Mouse (Mus musculus) kidney, embryonic 16.5 days (tissue): ENCODE data around the gene Serpinb9. TPM values are rescaled to one million over a fixed set of nuclear protein-coding genes. Genes with fewer than 3 reads are reported as not detected.
"Not testable (repeated sequence)": the region's sequence is repeated elsewhere in the genome, so short reads cannot be mapped to it uniquely, and the experiment has no call there.

Source experiments
- ATAC-seq: fragments of 200-750 bp; cut with Nextera tagmentation; 2 replicates; pipeline ENCODE4 v1.8.0; 2017; ENCODE audit warnings: moderate TSS enrichment; ENCODE audit not compliant: low FRiP score, low TSS enrichment
- H3K27ac ChIP-seq: fragments of 300-500 bp; sonication (generic); 2 replicates; pipeline ENCODE4 v1.5.1; 2014; ENCODE audit warnings: low read length
- H3K27me3 ChIP-seq: fragments of 300-500 bp; sonication (generic); 2 replicates; pipeline ENCODE4 v1.6.1; 2014; ENCODE audit warnings: low read length, control low read depth, mixed read lengths; ENCODE audit not compliant: insufficient read depth
- H3K36me3 ChIP-seq: fragments of 300-500 bp; sonication (generic); 2 replicates; pipeline ENCODE4 v1.6.1; 2014; ENCODE audit warnings: low read length, control low read depth, mixed read lengths; ENCODE audit not compliant: insufficient read depth
- H3K4me1 ChIP-seq: fragments of 300-500 bp; sonication (generic); 2 replicates; pipeline ENCODE4 v1.6.1; 2014; ENCODE audit warnings: low read length, control low read depth, mixed read lengths; ENCODE audit not compliant: insufficient read depth
- H3K4me2 ChIP-seq: fragments of 300-500 bp; sonication (generic); replicated peaks from 2 replicates; pipeline ENCODE4 v1.6.1; 2014; ENCODE audit warnings: low read depth, low read length
- H3K4me3 ChIP-seq: fragments of 300-500 bp; sonication (generic); 2 replicates; pipeline ENCODE4 v1.5.1; 2014; ENCODE audit warnings: mild to moderate bottlenecking, low read length
- H3K9ac ChIP-seq: fragments of 300-500 bp; sonication (generic); replicated peaks from 2 replicates; pipeline ENCODE4 v1.6.1; 2014; ENCODE audit warnings: low read length
- H3K9me3 ChIP-seq: fragments of 300-500 bp; sonication (generic); 2 replicates; pipeline ENCODE4 v1.6.1; 2016; ENCODE audit warnings: low read length, control low read depth
- WGBS: fragments of 180-500 bp; shearing (Covaris S2); extraction: QIAGEN DNeasy Blood & Tissue Kit; methylation state at CpG from one replicate; pipeline ENCODE4 v1.1.7; 2014; 5-methylcytosine and 5-hydroxymethylcytosine counted together
- polyA plus RNA-seq: library from polyadenylated mRNA; unstranded; fragments of >200 nt; fragmentation: Nextera tagmentation; extraction: Ambion mirVana; gene quantifications from 2 replicates; pipeline ENCODE4 v1.2.1, GENCODE M21; 2015

Gene Serpinb9
- polyA plus RNA-seq, result 11.4 TPM in 2 replicates

- 89% methylated on average over 3 of the region's 3 CpGs for WGBS
- Histone ChIP-seq H3K4me2 (peak within 1 kb of the TSS; percentile 54), H3K9ac (peak within 1 kb of the TSS; percentile 70), H3K36me3 (no peaks in the 10 kb centered on the region), H3K9me3 (no peaks in the 10 kb centered on the region), H3K4me1 (0 out of 2 replicates have a peak, but pooled peaks cover 3% of the 10 kb centered on the region), H3K27me3 (no peaks in the 10 kb centered on the region), H3K4me3 (peak within 1 kb of the TSS; percentile 45), H3K27ac (peak within 1 kb of the TSS; percentile 87)
- ATAC-seq, result no peak
These were observed at the start of gene Serpinb9 for GRCm38 (mm10) chr13:33002950-33003349. Gene Serpinb9 (plus strand): TSS chr13:33003250.

DNA sequence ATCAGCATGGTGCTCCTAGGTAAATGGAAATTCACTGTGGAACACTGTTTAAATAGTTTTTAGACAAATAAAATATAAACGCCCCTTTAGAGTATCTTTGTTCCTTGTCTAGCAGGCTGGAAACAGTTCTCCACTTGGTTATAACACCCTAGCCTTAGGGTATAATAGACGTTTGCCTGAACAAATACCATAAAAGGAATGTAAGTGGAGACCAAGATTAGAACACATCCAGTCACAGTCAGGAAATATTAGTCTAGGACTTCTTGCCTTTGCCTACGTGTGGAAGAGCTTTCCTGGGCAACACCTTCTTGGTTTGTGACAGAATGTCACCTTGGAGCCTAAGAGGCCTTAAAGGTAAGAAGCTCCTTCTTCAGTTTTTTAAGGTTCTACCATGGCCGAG lies 46.5 kb upstream of the Serpinb9 start:
- Histone ChIP-seq H3K36me3 (no peaks in the 10 kb centered on the region), H3K9ac (no peak overlapping the region), H3K4me3 (no peak overlapping the region), H3K9me3 (no peaks in the 10 kb centered on the region), H3K27me3 (no peaks in the 10 kb centered on the region), H3K27ac (no peak overlapping the region), H3K4me2 (no peak overlapping the region), H3K4me1 (no peaks in the 10 kb centered on the region)
- 55% methylated on average over 4 of the region's 4 CpGs for WGBS
- ATAC-seq, result no peak

DNA sequence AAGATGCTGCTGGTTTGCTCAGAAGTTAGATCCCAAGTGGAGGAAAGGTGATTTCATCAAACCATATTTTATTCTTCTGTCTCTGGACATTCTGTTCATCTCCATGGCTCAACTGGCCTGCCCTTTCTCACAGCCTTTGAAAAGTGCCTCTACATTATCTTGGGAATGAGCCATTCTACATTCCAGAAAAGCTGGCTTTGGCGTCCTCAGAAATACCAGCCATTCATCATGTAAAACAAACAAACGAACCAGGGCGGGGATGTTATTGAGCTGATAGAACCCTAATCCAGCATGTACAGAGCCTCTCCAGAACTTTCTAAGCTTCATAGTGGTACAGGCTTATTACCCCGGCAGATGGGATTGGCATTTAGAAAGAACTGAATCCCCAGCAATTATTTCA lies 45.1 kb upstream of the Serpinb9 start:
- no peak overlapping the region for H3K27ac ChIP-seq
- no peak for ATAC-seq

GRCm38 (mm10) chr13:32958521-32958920 lies 44.5 kb upstream of the Serpinb9 start:
- H3K4me1 ChIP-seq, H3K9ac ChIP-seq, H3K9me3 ChIP-seq, ATAC-seq, H3K4me2 ChIP-seq, H3K4me3 ChIP-seq, H3K27ac ChIP-seq, H3K27me3 ChIP-seq, H3K36me3 ChIP-seq: not testable (repeated sequence)
- WGBS, result 68% methylated on average over 7 of the region's 7 CpGs

More for the DNA sequence above, 45.1 kb upstream of the Serpinb9 start:
- no peaks in the 10 kb centered on the region for H3K4me1 ChIP-seq
- no peaks in the 10 kb centered on the region for H3K36me3 ChIP-seq
- 70% methylated on average over 4 of the region's 4 CpGs for WGBS
- H3K27me3 ChIP-seq, result no peaks in the 10 kb centered on the region
- H3K4me3 ChIP-seq, result no peak overlapping the region
- H3K9me3 ChIP-seq, result no peaks in the 10 kb centered on the region
- no peak overlapping the region for H3K4me2 ChIP-seq
- H3K9ac ChIP-seq, result no peak overlapping the region

GRCm38 (mm10) chr13:32963990-32964753 lies 38.9 kb upstream of the Serpinb9 start:
- 74% methylated on average over 9 of the region's 9 CpGs for WGBS
- H3K4me2 ChIP-seq, result no peak overlapping the region
- H3K36me3 ChIP-seq, result no peaks in the 10 kb centered on the region
- peak; percentile 63; the same call in 1 of the 2 replicates for ATAC-seq
- no peak overlapping the region for H3K4me3 ChIP-seq
- no peak overlapping the region for H3K9ac ChIP-seq
- peaks cover 5% of the 10 kb centered on the region for H3K4me1 ChIP-seq
- H3K27me3 ChIP-seq, result no peaks in the 10 kb centered on the region
- H3K27ac ChIP-seq, result peak overlapping the region; percentile 56; the same call in 1 of the 2 replicates
- H3K9me3 ChIP-seq, result no peaks in the 10 kb centered on the region

GRCm38 (mm10) chr13:32964989-32965811 lies 37.9 kb upstream of the Serpinb9 start, which contains the start of gene Serpinb6b:
Gene Serpinb6b (plus strand): TSS chr13:32965209.
- Histone ChIP-seq H3K36me3 (no peaks in the 10 kb centered on the region), H3K9ac (peak within 1 kb of the TSS; percentile 55), H3K4me2 (peak within 1 kb of the TSS; percentile 54), H3K27me3 (no peaks in the 10 kb centered on the region), H3K27ac (peak within 1 kb of the TSS; percentile 56; the same call in 1 of the 2 replicates), H3K4me3 (peak within 1 kb of the TSS; percentile 37), H3K4me1 (peaks cover 5% of the 10 kb centered on the region), H3K9me3 (no peaks in the 10 kb centered on the region)
- ATAC-seq, result peak; percentile 61; the same call in 1 of the 2 replicates
- 31% methylated on average over 16 of the region's 16 CpGs for WGBS

DNA sequence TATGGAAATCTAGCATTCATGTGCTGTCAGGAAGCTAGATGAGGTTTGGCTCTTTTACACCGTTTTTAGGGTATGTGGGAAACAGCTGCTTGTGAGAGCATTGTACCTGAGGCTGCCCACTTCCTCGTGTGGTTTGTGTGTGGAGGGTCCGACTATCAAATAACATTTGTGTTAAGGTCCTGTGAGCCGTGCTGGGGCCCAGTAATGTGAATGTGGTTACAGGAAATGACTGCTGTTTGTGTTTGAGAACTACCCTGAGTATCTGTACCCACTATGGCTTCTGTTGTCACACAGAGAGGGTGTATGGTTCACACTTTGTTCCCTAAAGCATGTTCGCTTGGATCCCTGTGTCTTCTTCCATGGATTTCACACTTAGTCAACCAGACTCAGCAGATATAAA lies 36.9 kb upstream of the Serpinb9 start:
- H3K4me2 ChIP-seq, result peak overlapping the region; percentile 54; the same call in 1 of the 2 replicates
- H3K27me3 ChIP-seq, result no peaks in the 10 kb centered on the region
- H3K4me1 ChIP-seq, result peaks cover 5% of the 10 kb centered on the region
- ATAC-seq, result no peak
- no peaks in the 10 kb centered on the region for H3K36me3 ChIP-seq
- H3K9me3 ChIP-seq, result no peaks in the 10 kb centered on the region
- no peak overlapping the region for H3K27ac ChIP-seq
- no peak overlapping the region for H3K9ac ChIP-seq
- WGBS, result 56% methylated on average over 5 of the region's 5 CpGs
- H3K4me3 ChIP-seq, result no peak overlapping the region

DNA sequence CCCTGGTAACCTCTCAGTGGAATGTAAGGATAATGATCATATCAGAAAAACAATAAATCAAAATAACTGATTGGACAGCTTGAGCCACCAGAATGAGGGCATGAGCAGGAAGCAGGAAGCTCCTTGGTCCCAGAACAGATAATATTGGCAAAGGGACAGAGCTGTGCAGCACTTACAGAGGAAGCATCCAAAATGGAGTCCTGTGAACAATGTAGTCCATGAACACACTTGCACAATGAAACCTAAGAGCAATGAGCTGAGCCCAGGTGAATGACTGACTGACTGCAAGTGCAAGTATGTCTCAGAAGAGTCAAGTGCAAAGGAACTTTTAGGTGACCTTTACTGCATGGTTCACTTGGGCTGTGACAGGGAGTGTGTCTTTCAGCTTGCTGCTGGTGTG lies 35.8 kb upstream of the Serpinb9 start:
- H3K4me2 ChIP-seq, result no peak overlapping the region

GRCm38 (mm10) chr13:32968353-32968984 lies 34.6 kb upstream of the Serpinb9 start:
- WGBS, result 89% methylated on average over 5 of the region's 5 CpGs
- no peak for ATAC-seq
- Histone ChIP-seq H3K4me1 (peaks cover 5% of the 10 kb centered on the region), H3K27ac (no peak overlapping the region), H3K36me3 (no peaks in the 10 kb centered on the region), H3K4me2 (no peak overlapping the region), H3K4me3 (no peak overlapping the region), H3K9ac (no peak overlapping the region), H3K9me3 (no peaks in the 10 kb centered on the region), H3K27me3 (no peaks in the 10 kb centered on the region)

More for the DNA sequence above, 35.8 kb upstream of the Serpinb9 start:
- no peak overlapping the region for H3K4me3 ChIP-seq
- peaks cover 5% of the 10 kb centered on the region for H3K4me1 ChIP-seq
- H3K36me3 ChIP-seq, result no peaks in the 10 kb centered on the region
- H3K9me3 ChIP-seq, result no peaks in the 10 kb centered on the region
- no peak overlapping the region for H3K9ac ChIP-seq
- H3K27me3 ChIP-seq, result no peaks in the 10 kb centered on the region
- ATAC-seq, result no peak
- no peak overlapping the region for H3K27ac ChIP-seq
